Mouse (Mus musculus) MEL (cell line): ENCODE results near the gene Ccdc170.

Experiments used
- BHLHE40 ChIP-seq: IDR thresholded peaks from 2 replicates; pipeline ENCODE4 v1.6.1; 2012; ENCODE audit warnings: low read depth, mild to moderate bottlenecking, inconsistent platforms, low read length, improper control_type of control experiment, borderline replicate concordance
- CTCF ChIP-seq, 3 experiments: IDR thresholded peaks in 2 of 3; conservative IDR thresholded peaks in 1 of 3; 2 replicates each; pipeline ENCODE4 v1.5.1; 2011 to 2012; ENCODE audit warnings: low read length in 3 of 3, low read depth in 2 of 3, mild to moderate bottlenecking in 2 of 3, improper control_type of control experiment in 1 of 3, inconsistent platforms in 1 of 3, mixed read lengths in 1 of 3, moderate library complexity in 1 of 3; ENCODE audit not compliant: control insufficient read depth in 1 of 3, insufficient read depth in 1 of 3, poor library complexity in 1 of 3, severe bottlenecking in 1 of 3
- KAT2A ChIP-seq: conservative IDR thresholded peaks from 2 replicates; pipeline ENCODE4 v1.6.1; 2012; ENCODE audit warnings: low read depth, low read length, improper control_type of control experiment, inconsistent platforms
- ZC3H11A ChIP-seq: IDR thresholded peaks from 2 replicates; pipeline ENCODE4 v1.6.1; 2012; ENCODE audit warnings: low read depth, mild to moderate bottlenecking, inconsistent platforms, low read length, improper control_type of control experiment

DNA sequence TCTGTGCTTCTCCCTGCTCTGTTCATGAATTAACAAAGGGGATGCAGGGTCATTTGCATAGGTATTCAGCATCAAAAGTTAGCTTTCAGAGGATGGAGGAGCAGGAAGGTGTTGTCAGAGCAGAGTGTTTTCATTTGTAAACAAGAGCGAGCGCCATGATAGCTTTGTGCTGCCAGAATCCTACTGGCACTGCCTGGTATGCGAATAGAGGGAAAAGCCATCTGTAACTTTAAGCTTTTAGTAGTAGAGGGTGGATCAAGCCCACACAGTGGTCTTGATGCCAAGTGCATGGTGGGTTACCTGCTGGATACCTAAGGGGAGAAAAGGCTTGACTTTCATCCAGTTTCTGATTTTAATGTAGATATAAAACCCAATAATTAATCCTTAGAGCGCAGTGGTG is 89.0 kb downstream of the Ccdc170 start:
- TF ChIP-seq ZC3H11A (no peak), BHLHE40 (no peak), CTCF (IDR thresholded peaks at IDR 0.05 in 2 of 3, conservative IDR thresholded peaks at IDR 0.05 in 1 of 3; ENCODE audit: control insufficient read depth in 1 of 3, insufficient read depth in 1 of 3, low read depth in 2 of 3, low read length in 3 of 3, poor library complexity in 1 of 3, severe bottlenecking in 1 of 3) (no peak), KAT2A (no peak)
